Mouse (Mus musculus) large intestine, adult 2 months (tissue): ENCODE measurements around the gene Capza1. TPM values are rescaled to one million over a fixed set of nuclear protein-coding genes. Genes with fewer than 3 reads are reported as not detected.
"Not testable (repeated sequence)": the region's sequence is repeated elsewhere in the genome, so short reads cannot be mapped to it uniquely, and the experiment has no call there.

ENCODE experiments used
- DNase-seq: peaks from one replicate; pipeline ENCODE4 v3.0.0-alpha.2; 2012; ENCODE audit warnings: low read depth, low spot score
- WGBS: fragments of 180-500 bp; shearing (Covaris S2); methylation state at CpG from one replicate; pipeline ENCODE4 v1.1.7; 2018; 5-methylcytosine and 5-hydroxymethylcytosine counted together
- polyA plus RNA-seq: library from polyadenylated mRNA; depleted of rRNA; stranded (reverse); fragments of >200 nt; gene quantifications from 2 replicates; pipeline ENCODE4 v1.2.3, GENCODE M21; 2012

Capza1 gene
- polyA plus RNA-seq, 1 experiment: 53.7 TPM

GRCm38 (mm10) chr3:104817991-104818748 is 46.1 kb downstream of the Capza1 start, which contains the start of gene Mov10:
Gene Mov10 (minus strand): TSS chr3:104818563.
- under 1% methylated on average over 40 of the region's 40 CpGs for WGBS
- DNase-seq: no peak

GRCm38 (mm10) chr3:104817481-104817990 is 46.8 kb downstream of the Capza1 start:
- WGBS: under 1% methylated on average over 46 of the region's 46 CpGs
- no peak for DNase-seq

GRCm38 (mm10) chr3:104816130-104816529 is 48.2 kb downstream of the Capza1 start:
- no peak for DNase-seq
- 91% methylated on average over 7 of the region's 7 CpGs for WGBS

- DNase-seq: no peak
- WGBS: 59% methylated on average over 2 of the region's 2 CpGs
These were observed 49.0 kb downstream of the Capza1 start for GRCm38 (mm10) chr3:104815346-104815745.

- DNase-seq: no peak
- WGBS: 97% methylated on average over 1 of the region's 1 CpGs
These were observed 49.6 kb downstream of the Capza1 start for GRCm38 (mm10) chr3:104814746-104815145.

GRCm38 (mm10) chr3:104813227-104813626 is 51.1 kb downstream of the Capza1 start:
- DNase-seq: not testable (repeated sequence)

GRCm38 (mm10) chr3:104812254-104812653 is 52.1 kb downstream of the Capza1 start:
- 83% methylated on average over 4 of the region's 4 CpGs for WGBS
- no peak for DNase-seq

More at GRCm38 (mm10) chr3:104813227-104813626, 51.1 kb downstream of the Capza1 start:
- WGBS: 82% methylated on average over 7 of the region's 7 CpGs

GRCm38 (mm10) chr3:104811752-104812151 is 52.6 kb downstream of the Capza1 start:
- DNase-seq: no peak
- WGBS: 20% methylated on average over 3 of the region's 3 CpGs

- DNase-seq: no peak
- WGBS: 78% methylated on average over 9 of the region's 9 CpGs
These were observed 58.8 kb downstream of the Capza1 start for GRCm38 (mm10) chr3:104805539-104805938.

GRCm38 (mm10) chr3:104804312-104804711 is 60.0 kb downstream of the Capza1 start:
- DNase-seq: no peak
- 97% methylated on average over 10 of the region's 10 CpGs for WGBS

- DNase-seq: no peak
- WGBS: 96% methylated on average over 6 of the region's 6 CpGs
These were observed 62.8 kb downstream of the Capza1 start for GRCm38 (mm10) chr3:104801481-104801880.

- DNase-seq: no peak
- WGBS: 96% methylated on average over 11 of the region's 11 CpGs
These were observed 63.6 kb downstream of the Capza1 start for GRCm38 (mm10) chr3:104800681-104801080.

GRCm38 (mm10) chr3:104796430-104797082 is 67.7 kb downstream of the Capza1 start:
- peak; percentile 98 for DNase-seq
- WGBS: 37% methylated on average over 15 of the region's 15 CpGs

- no peak for DNase-seq
- 51% methylated on average over 15 of the region's 15 CpGs for whole genome bisulfite sequencing
These were observed 68.5 kb downstream of the Capza1 start for GRCm38 (mm10) chr3:104795661-104796340.

GRCm38 (mm10) chr3:104794953-104795470 is 69.3 kb downstream of the Capza1 start:
- WGBS: 61% methylated on average over 12 of the region's 12 CpGs
- DNase-seq: no peak

GRCm38 (mm10) chr3:104793871-104794828 is 70.2 kb downstream of the Capza1 start:
- no peak for DNase-seq
- 44% methylated on average over 20 of the region's 20 CpGs for WGBS

GRCm38 (mm10) chr3:104792360-104793270 is 71.7 kb downstream of the Capza1 start:
- DNase-seq: no peak
- 54% methylated on average over 15 of the region's 15 CpGs for WGBS

GRCm38 (mm10) chr3:104791671-104792070 is 72.6 kb downstream of the Capza1 start:
- no peak for DNase-seq
- WGBS: 90% methylated on average over 8 of the region's 8 CpGs
